8 mouse cellular contexts compared by ENCODE assay signal in genomic region chr10:68279516-68280501, GRCm38 (mm10). TPM values are rescaled to one million over a fixed set of nuclear protein-coding genes. Genes with fewer than 3 reads are reported as not detected.
DNase-seq lines count a peak whose midpoint lies in the region; ATAC-seq and TF ChIP-seq lines count a peak whose summit lies in the region.

No protein-coding gene starts in this region.

- TF ChIP-seq EP300 in stomach, postnatal 0 days (optimal IDR thresholded peaks at IDR 0.05): no peak

- H3K27ac ChIP-seq in embryonic facial prominence, embryonic 15.5 days (replicated peaks): peak overlapping the region; percentile 96
- peak overlapping the region; percentile 76 for H3K27ac ChIP-seq in heart, embryonic 12.5 days (ENCODE audit: poor library complexity, severe bottlenecking)
- peak overlapping the region; percentile 88 for H3K27ac ChIP-seq in kidney, postnatal 0 days
- H3K27ac ChIP-seq in liver, embryonic 12.5 days: 0 out of 2 replicates have a peak overlapping the region, but pooled peaks have one; percentile 45
- H3K27ac ChIP-seq in stomach, postnatal 0 days (replicated peaks): peak overlapping the region; percentile 79

- no peaks in the 10 kb centered on the region for H3K9me3 ChIP-seq in embryonic facial prominence, embryonic 15.5 days (replicated peaks)
- no peaks in the 10 kb centered on the region for H3K9me3 ChIP-seq in heart, embryonic 12.5 days (replicated peaks)
- no peaks in the 10 kb centered on the region for H3K9me3 ChIP-seq in kidney, postnatal 0 days (replicated peaks; ENCODE audit: low read length)
- H3K9me3 ChIP-seq in liver, embryonic 12.5 days (replicated peaks): no peaks in the 10 kb centered on the region
- no peaks in the 10 kb centered on the region for H3K9me3 ChIP-seq in stomach, postnatal 0 days (ENCODE audit: control insufficient read depth, low read length)

- H3K36me3 ChIP-seq in embryonic facial prominence, embryonic 15.5 days: no peaks in the 10 kb centered on the region
- no peaks in the 10 kb centered on the region for H3K36me3 ChIP-seq in heart, embryonic 12.5 days
- no peaks in the 10 kb centered on the region for H3K36me3 ChIP-seq in kidney, postnatal 0 days (ENCODE audit: insufficient read depth, low read length)
- no peaks in the 10 kb centered on the region for H3K36me3 ChIP-seq in liver, embryonic 12.5 days
- H3K36me3 ChIP-seq in stomach, postnatal 0 days (ENCODE audit: control insufficient read depth, insufficient read depth, low read length): no peaks in the 10 kb centered on the region

- peak overlapping the region; percentile 67 for H3K4me3 ChIP-seq in embryonic facial prominence, embryonic 15.5 days (replicated peaks)
- peak overlapping the region; percentile 88 for H3K4me3 ChIP-seq in heart, embryonic 12.5 days
- H3K4me3 ChIP-seq in kidney, postnatal 0 days (replicated peaks; ENCODE audit: low read depth, low read length): peak overlapping the region; percentile 48
- H3K4me3 ChIP-seq in liver, embryonic 12.5 days: peak overlapping the region; percentile 61
- peak overlapping the region; percentile 69 for H3K4me3 ChIP-seq in stomach, postnatal 0 days (ENCODE audit: low read depth, low read length)

- WGBS in embryonic facial prominence, embryonic 15.5 days: 0% methylated on average over 41 of the region's 41 CpGs
- under 1% methylated on average over 41 of the region's 41 CpGs for WGBS in heart, embryonic 12.5 days
- WGBS in kidney, postnatal 0 days: under 1% methylated on average over 41 of the region's 41 CpGs
- WGBS in liver, embryonic 12.5 days (ENCODE audit: insufficient replicate concordance): under 1% methylated on average over 41 of the region's 41 CpGs
- WGBS in stomach, postnatal 0 days: under 1% methylated on average over 41 of the region's 41 CpGs

- no peak for ATAC-seq in embryonic facial prominence, embryonic 15.5 days (ENCODE audit: insufficient number of reproducible peaks, low FRiP score, low TSS enrichment, low read depth)
- ATAC-seq in heart, embryonic 12.5 days (ENCODE audit: insufficient number of reproducible peaks, low FRiP score): no peak
- ATAC-seq in kidney, postnatal 0 days (replicated peaks; ENCODE audit: low FRiP score, low read depth): no peak
- ATAC-seq in liver, embryonic 12.5 days: no peak
- ATAC-seq in stomach, postnatal 0 days (ENCODE audit: low FRiP score, low TSS enrichment): no peak

- H3K27me3 ChIP-seq in embryonic facial prominence, embryonic 15.5 days: no peaks in the 10 kb centered on the region
- H3K27me3 ChIP-seq in heart, embryonic 12.5 days (replicated peaks): no peaks in the 10 kb centered on the region
- H3K27me3 ChIP-seq in kidney, postnatal 0 days (ENCODE audit: insufficient read depth, low read length): no peaks in the 10 kb centered on the region
- H3K27me3 ChIP-seq in liver, embryonic 12.5 days (replicated peaks): peaks cover 54% of the 10 kb centered on the region
- no peaks in the 10 kb centered on the region for H3K27me3 ChIP-seq in stomach, postnatal 0 days (ENCODE audit: control insufficient read depth, insufficient read depth, low read length)

- H3K4me2 ChIP-seq in embryonic facial prominence, embryonic 15.5 days (replicated peaks): peak overlapping the region; percentile 87
- H3K4me2 ChIP-seq in heart, embryonic 12.5 days: peak overlapping the region; percentile 91
- H3K4me2 ChIP-seq in kidney, postnatal 0 days (ENCODE audit: low read length): peak overlapping the region; percentile 90
- peak overlapping the region; percentile 86 for H3K4me2 ChIP-seq in liver, embryonic 12.5 days
- H3K4me2 ChIP-seq in stomach, postnatal 0 days (replicated peaks; ENCODE audit: low read depth): peak overlapping the region; percentile 68

- DNase-seq in A20 (ENCODE audit: low read depth, low spot score): peak; percentile 76
- DNase-seq in adrenal gland, postnatal 25 days: peak; percentile 75
- peak; percentile 81 for DNase-seq in kidney, postnatal 0 days (ENCODE audit: low spot score)
- DNase-seq in naive thymus-derived CD4-positive, alpha-beta T cell, adult 2 months (ENCODE audit: low read depth): peak; percentile 70
- peak; percentile 71 for DNase-seq in stomach, postnatal 0 days (ENCODE audit: low spot score)

- H3K4me1 ChIP-seq in embryonic facial prominence, embryonic 15.5 days: peaks cover 42% of the 10 kb centered on the region
- peaks cover 15% of the 10 kb centered on the region for H3K4me1 ChIP-seq in heart, embryonic 12.5 days (replicated peaks)
- H3K4me1 ChIP-seq in kidney, postnatal 0 days (replicated peaks; ENCODE audit: insufficient read depth, low read length): peaks cover 3% of the 10 kb centered on the region; the same call in 1 of the 2 replicates
- H3K4me1 ChIP-seq in liver, embryonic 12.5 days: peaks cover 27% of the 10 kb centered on the region
- H3K4me1 ChIP-seq in stomach, postnatal 0 days (replicated peaks; ENCODE audit: control insufficient read depth, insufficient read depth): no peaks in the 10 kb centered on the region

- TF ChIP-seq CTCF in kidney, postnatal 0 days (IDR thresholded peaks at IDR 0.05; ENCODE audit: low read depth): no peak
- no peak for TF ChIP-seq CTCF in stomach, postnatal 0 days (IDR thresholded peaks at IDR 0.05; ENCODE audit: low read depth)

- H3K9ac ChIP-seq in embryonic facial prominence, embryonic 15.5 days: peak overlapping the region; percentile 45
- peak overlapping the region; percentile 61 for H3K9ac ChIP-seq in heart, embryonic 12.5 days
- H3K9ac ChIP-seq in kidney, postnatal 0 days (ENCODE audit: low read depth, low read length): peak overlapping the region; percentile 65
- H3K9ac ChIP-seq in liver, embryonic 12.5 days: peak overlapping the region; percentile 42
- peak overlapping the region; percentile 65 for H3K9ac ChIP-seq in stomach, postnatal 0 days (ENCODE audit: low read length)

RNA-seq across cellular contexts. Expression of gene Arid5b, which starts 1.3 kb away (rescaled TPM):
- 36.8 and 37.2 TPM in 2 replicates for total RNA-seq in adrenal gland, postnatal 25 days (2021)
- polyA plus RNA-seq in embryonic facial prominence, embryonic 15.5 days (2015; fragmentation: Nextera tagmentation; extraction: Ambion mirVana): 46.7 and 50.2 TPM in 2 replicates
- 18.9 and 19.3 TPM in 2 replicates for polyA plus RNA-seq in heart, embryonic 12.5 days (2016; fragmentation: Nextera tagmentation; extraction: Ambion mirVana)
- polyA plus RNA-seq in kidney, postnatal 0 days (2015; fragmentation: Nextera tagmentation; extraction: Ambion mirVana): 30.3 and 31.1 TPM in 2 replicates
- 6.5 and 7.2 TPM in 2 replicates for polyA plus RNA-seq in liver, embryonic 12.5 days (2016; fragmentation: Nextera tagmentation; extraction: Ambion mirVana)
- polyA plus RNA-seq in stomach, postnatal 0 days (2015; fragmentation: Nextera tagmentation; extraction: Ambion mirVana): 17.9 and 18.3 TPM in 2 replicates

Comparison
In these comparisons a context has a peak if more than half of its experiments do, and no peak if none do; other contexts are left out.
1. H3K27ac ChIP-seq: peak in every context shown above with its lines; median percentile 96 in embryonic facial prominence, embryonic 15.5 days; 88 in kidney, postnatal 0 days; 79 in stomach, postnatal 0 days; 76 in heart, embryonic 12.5 days; 45 in liver, embryonic 12.5 days.